Mouse (Mus musculus) brain, adult 2 months (tissue): ENCODE results near the gene Fkbp2.
"Not testable (repeated sequence)": the region's sequence is repeated elsewhere in the genome, so short reads cannot be mapped to it uniquely, and the experiment has no call there.

Source experiments
- DNase-seq: peaks from one replicate; pipeline ENCODE4 v3.0.0; 2011; ENCODE audit warnings: low read depth, low spot score

The Fkbp2 gene

GRCm38 (mm10) chr19:6991166-6991565, 10.9 kb upstream of the Fkbp2 start:
- DNase-seq, result not testable (repeated sequence)

- no peak for DNase-seq
Observed at GRCm38 (mm10) chr19:6990712-6991111, 10.4 kb upstream of the Fkbp2 start.

GRCm38 (mm10) chr19:6989251-6989650, 8.9 kb upstream of the Fkbp2 start:
- DNase-seq, result no peak

GRCm38 (mm10) chr19:6987904-6988285, 7.6 kb upstream of the Fkbp2 start:
- DNase-seq, result peak; percentile 46

- peak; percentile 67 for DNase-seq
Observed at GRCm38 (mm10) chr19:6987061-6987903, 7.0 kb upstream of the Fkbp2 start, which contains the start of gene Vegfb. TSS of gene Vegfb (minus strand) at chr19:6987651.

GRCm38 (mm10) chr19:6985951-6986708, 5.8 kb upstream of the Fkbp2 start:
- DNase-seq, result no peak

GRCm38 (mm10) chr19:6985300-6985699, 5.0 kb upstream of the Fkbp2 start:
- no peak for DNase-seq

GRCm38 (mm10) chr19:6983621-6984020, 3.3 kb upstream of the Fkbp2 start:
- DNase-seq, result no peak

- no peak for DNase-seq
Observed at GRCm38 (mm10) chr19:6981465-6981864, 1.2 kb upstream of the Fkbp2 start.

- DNase-seq, result peak; percentile 100
Observed at GRCm38 (mm10) chr19:6979486-6980380, 568 bp downstream of the Fkbp2 start.

GRCm38 (mm10) chr19:6979001-6979479, 1.3 kb downstream of the Fkbp2 start:
- peak; percentile 65 for DNase-seq

- no peak for DNase-seq
Observed at GRCm38 (mm10) chr19:6978639-6978974, 1.7 kb downstream of the Fkbp2 start.

- DNase-seq, result peak; percentile 39
Observed at GRCm38 (mm10) chr19:6977759-6978638, 2.3 kb downstream of the Fkbp2 start.

GRCm38 (mm10) chr19:6975537-6976521, 4.5 kb downstream of the Fkbp2 start, which contains the start of gene Plcb3:
TSS of gene Plcb3 (minus strand) at chr19:6976470.
- peak; percentile 75 for DNase-seq

- DNase-seq, result peak; percentile 71
Observed at GRCm38 (mm10) chr19:6974211-6975205, 5.8 kb downstream of the Fkbp2 start, which contains the start of gene Ppp1r14b. TSS of gene Ppp1r14b (plus strand) at chr19:6974968.

GRCm38 (mm10) chr19:6973581-6974190, 6.6 kb downstream of the Fkbp2 start:
- DNase-seq, result no peak

GRCm38 (mm10) chr19:6972247-6972917, 7.9 kb downstream of the Fkbp2 start:
- no peak for DNase-seq
